Mouse (Mus musculus): ENCODE data around the gene Tnrc6b. TPM values are rescaled to one million over a fixed set of nuclear protein-coding genes. Genes with fewer than 3 reads are reported as not detected.
"Not testable (repeated sequence)": the region's sequence is repeated elsewhere in the genome, so short reads cannot be mapped to it uniquely, and the experiment has no call there.

Tnrc6b gene
- polyA plus RNA-seq, 1 experiment from 2014 or later: 34.7 TPM

- Histone ChIP-seq H3K9me3 (no peaks in the 10 kb centered on the region), H3K9ac (no peak overlapping the region), H3K27me3 (no peaks in the 10 kb centered on the region), H3K4me1 (no peaks in the 10 kb centered on the region), H3K4me2 (replicated peaks) (no peak overlapping the region), H3K27ac (no peak overlapping the region), H3K36me3 (no peaks in the 10 kb centered on the region), H3K4me3 (no peak overlapping the region)
- no peak for ATAC-seq (ENCODE audit: low FRiP score, low read depth)
- 52% methylated on average over 3 of the region's 3 CpGs for WGBS
These were observed 11.3 kb downstream of the Tnrc6b start for GRCm38 (mm10) chr15:80722366-80722765.

GRCm38 (mm10) chr15:80729477-80729876 lies 18.4 kb downstream of the Tnrc6b start:
- Histone ChIP-seq H3K4me2 (replicated peaks) (no peak overlapping the region), H3K4me3 (no peak overlapping the region), H3K9me3 (no peaks in the 10 kb centered on the region), H3K36me3 (no peaks in the 10 kb centered on the region), H3K4me1 (no peaks in the 10 kb centered on the region), H3K9ac (no peak overlapping the region), H3K27me3 (no peaks in the 10 kb centered on the region), H3K27ac (no peak overlapping the region)
- no peak for ATAC-seq (ENCODE audit: low FRiP score, low read depth)
- 80% methylated on average over 2 of the region's 2 CpGs for WGBS

- no peak overlapping the region for H3K4me3 ChIP-seq
- no peak for ATAC-seq (ENCODE audit: low FRiP score, low read depth)
These were observed 19.9 kb downstream of the Tnrc6b start for GRCm38 (mm10) chr15:80731043-80731442.

GRCm38 (mm10) chr15:80731511-80731910 lies 20.4 kb downstream of the Tnrc6b start:
- Histone ChIP-seq H3K9me3 (no peaks in the 10 kb centered on the region), H3K27me3 (no peaks in the 10 kb centered on the region), H3K27ac (no peak overlapping the region), H3K4me2 (replicated peaks) (no peak overlapping the region), H3K9ac (no peak overlapping the region), H3K4me1 (no peaks in the 10 kb centered on the region), H3K4me3 (no peak overlapping the region), H3K36me3 (no peaks in the 10 kb centered on the region)
- ATAC-seq (ENCODE audit: low FRiP score, low read depth): no peak
- 84% methylated on average over 3 of the region's 3 CpGs for WGBS

More at GRCm38 (mm10) chr15:80731043-80731442, 19.9 kb downstream of the Tnrc6b start:
- WGBS: 94% methylated on average over 1 of the region's 1 CpGs
- H3K4me1 ChIP-seq: no peaks in the 10 kb centered on the region
- H3K9me3 ChIP-seq: no peaks in the 10 kb centered on the region
- no peak overlapping the region for H3K27ac ChIP-seq
- no peaks in the 10 kb centered on the region for H3K27me3 ChIP-seq
- H3K9ac ChIP-seq: no peak overlapping the region
- no peak overlapping the region for H3K4me2 ChIP-seq (replicated peaks)
- H3K36me3 ChIP-seq: no peaks in the 10 kb centered on the region

- Histone ChIP-seq H3K4me1 (no peaks in the 10 kb centered on the region), H3K36me3 (no peaks in the 10 kb centered on the region), H3K27me3 (no peaks in the 10 kb centered on the region), H3K9ac (no peak overlapping the region), H3K4me3 (no peak overlapping the region), H3K4me2 (replicated peaks) (no peak overlapping the region), H3K27ac (no peak overlapping the region), H3K9me3 (no peaks in the 10 kb centered on the region)
- ATAC-seq (ENCODE audit: low FRiP score, low read depth): no peak
- WGBS: 54% methylated on average over 4 of the region's 4 CpGs
These were observed 21.3 kb downstream of the Tnrc6b start for GRCm38 (mm10) chr15:80732266-80733030.

GRCm38 (mm10) chr15:80735300-80735699 lies 24.2 kb downstream of the Tnrc6b start:
- H3K4me3 ChIP-seq: no peak overlapping the region
- no peak overlapping the region for H3K27ac ChIP-seq
- no peaks in the 10 kb centered on the region for H3K4me1 ChIP-seq
- 85% methylated on average over 3 of the region's 3 CpGs for whole genome bisulfite sequencing
- H3K4me2 ChIP-seq (replicated peaks): no peak overlapping the region
- H3K36me3 ChIP-seq: no peaks in the 10 kb centered on the region
- H3K9ac ChIP-seq: no peak overlapping the region
- no peak for ATAC-seq (ENCODE audit: low FRiP score, low read depth)
- no peaks in the 10 kb centered on the region for H3K9me3 ChIP-seq
- no peaks in the 10 kb centered on the region for H3K27me3 ChIP-seq

- H3K9ac ChIP-seq; H3K27me3 ChIP-seq; H3K27ac ChIP-seq; H3K4me2 ChIP-seq (replicated peaks); H3K4me3 ChIP-seq; H3K36me3 ChIP-seq; ATAC-seq (ENCODE audit: low FRiP score, low read depth); H3K4me1 ChIP-seq; H3K9me3 ChIP-seq: not testable (repeated sequence)
- WGBS: 90% methylated on average over 4 of the region's 4 CpGs
These were observed 24.6 kb downstream of the Tnrc6b start for GRCm38 (mm10) chr15:80735708-80736107.

- no peaks in the 10 kb centered on the region for H3K4me1 ChIP-seq
- H3K27me3 ChIP-seq: no peaks in the 10 kb centered on the region
- 49% methylated on average over 1 of the region's 1 CpGs for WGBS
- no peak overlapping the region for H3K4me2 ChIP-seq (replicated peaks)
- H3K9me3 ChIP-seq: no peaks in the 10 kb centered on the region
- no peak for ATAC-seq (ENCODE audit: low FRiP score, low read depth)
- no peak overlapping the region for H3K9ac ChIP-seq
- H3K36me3 ChIP-seq: no peaks in the 10 kb centered on the region
- no peak overlapping the region for H3K27ac ChIP-seq
- no peak overlapping the region for H3K4me3 ChIP-seq
These were observed 25.4 kb downstream of the Tnrc6b start for GRCm38 (mm10) chr15:80736553-80736952.

GRCm38 (mm10) chr15:80738244-80738643 lies 27.1 kb downstream of the Tnrc6b start:
- Histone ChIP-seq H3K9ac (no peak overlapping the region), H3K4me1 (no peaks in the 10 kb centered on the region), H3K9me3 (no peaks in the 10 kb centered on the region), H3K27me3 (no peaks in the 10 kb centered on the region), H3K4me2 (replicated peaks) (no peak overlapping the region), H3K27ac (no peak overlapping the region), H3K36me3 (no peaks in the 10 kb centered on the region), H3K4me3 (no peak overlapping the region)
- WGBS: 96% methylated on average over 2 of the region's 2 CpGs
- ATAC-seq (ENCODE audit: low FRiP score, low read depth): no peak

- no peaks in the 10 kb centered on the region for H3K9me3 ChIP-seq
- H3K4me3 ChIP-seq: no peak overlapping the region
- H3K9ac ChIP-seq: no peak overlapping the region
- H3K4me1 ChIP-seq: no peaks in the 10 kb centered on the region
- H3K36me3 ChIP-seq: no peaks in the 10 kb centered on the region
- H3K4me2 ChIP-seq (replicated peaks): no peak overlapping the region
- H3K27ac ChIP-seq: no peak overlapping the region
- no peak for ATAC-seq (ENCODE audit: low FRiP score, low read depth)
- 96% methylated on average over 1 of the region's 1 CpGs for WGBS
- H3K27me3 ChIP-seq: no peaks in the 10 kb centered on the region
These were observed 28.9 kb downstream of the Tnrc6b start for GRCm38 (mm10) chr15:80739972-80740371.

- H3K36me3 ChIP-seq: no peaks in the 10 kb centered on the region
- no peaks in the 10 kb centered on the region for H3K27me3 ChIP-seq
- no peaks in the 10 kb centered on the region for H3K9me3 ChIP-seq
- 86% methylated on average over 1 of the region's 1 CpGs for WGBS
- ATAC-seq (ENCODE audit: low FRiP score, low read depth): no peak
- no peak overlapping the region for H3K4me2 ChIP-seq (replicated peaks)
- no peak overlapping the region for H3K4me3 ChIP-seq
- H3K9ac ChIP-seq: no peak overlapping the region
- H3K4me1 ChIP-seq: no peaks in the 10 kb centered on the region
- no peak overlapping the region for H3K27ac ChIP-seq
These were observed 30.7 kb downstream of the Tnrc6b start for GRCm38 (mm10) chr15:80741836-80742235.

- Histone ChIP-seq H3K36me3 (no peaks in the 10 kb centered on the region), H3K4me2 (replicated peaks) (no peak overlapping the region), H3K9me3 (no peaks in the 10 kb centered on the region), H3K4me3 (no peak overlapping the region), H3K27me3 (no peaks in the 10 kb centered on the region), H3K27ac (no peak overlapping the region), H3K9ac (no peak overlapping the region), H3K4me1 (no peaks in the 10 kb centered on the region)
- 86% methylated on average over 3 of the region's 3 CpGs for WGBS
- ATAC-seq (ENCODE audit: low FRiP score, low read depth): no peak
These were observed 31.9 kb downstream of the Tnrc6b start for GRCm38 (mm10) chr15:80742991-80743474.

GRCm38 (mm10) chr15:80743606-80744005 lies 32.5 kb downstream of the Tnrc6b start:
- ATAC-seq (ENCODE audit: low FRiP score, low read depth): no peak

More at GRCm38 (mm10) chr15:80743606-80744005, 32.5 kb downstream of the Tnrc6b start:
- no peaks in the 10 kb centered on the region for H3K4me1 ChIP-seq
- 87% methylated on average over 7 of the region's 7 CpGs for WGBS
- H3K27me3 ChIP-seq: no peaks in the 10 kb centered on the region
- H3K4me3 ChIP-seq: no peak overlapping the region
- no peak overlapping the region for H3K9ac ChIP-seq
- H3K4me2 ChIP-seq (replicated peaks): no peak overlapping the region
- H3K36me3 ChIP-seq: no peaks in the 10 kb centered on the region; the same call in 1 of the 2 replicates
- H3K27ac ChIP-seq: no peak overlapping the region
- H3K9me3 ChIP-seq: no peaks in the 10 kb centered on the region

Measured in limb, embryonic 13.5 days (tissue).